Mouse (Mus musculus) megakaryocyte, embryonic 14.5 days (primary cell): ENCODE results near the gene Srgap2.

Experiments used
- FLI1 ChIP-seq: IDR thresholded peaks from 2 replicates; pipeline ENCODE4 v1.6.1; 2012; ENCODE audit warnings: low read length, inconsistent platforms, mixed read lengths
- GATA1 ChIP-seq: IDR thresholded peaks from 3 replicates; pipeline ENCODE4 v1.6.1; 2012; ENCODE audit warnings: mixed read lengths, low read length, inconsistent platforms, borderline replicate concordance

GRCm38 (mm10) chr1:131311284-131311683, 215.9 kb downstream of the Srgap2 start:
- no peak for TF ChIP-seq FLI1
- no peak for TF ChIP-seq GATA1
